Mouse (Mus musculus) activated CD4-positive, CD25-positive, alpha-beta regulatory T cell, adult 4 months (primary cell): ENCODE measurements around the gene Adcy6. TPM values are rescaled to one million over a fixed set of nuclear protein-coding genes. Genes with fewer than 3 reads are reported as not detected.

Experiments used
- ATAC-seq: one replicate; pipeline ENCODE4 v1.8.0; 2017
- polyA plus RNA-seq, 2 experiments: library from polyadenylated mRNA; unstranded; fragments of 100-300 nt; shearing (Covaris generic); gene quantifications; one replicate each; pipeline ENCODE4 v1.2.1; 2017

Gene Adcy6
- polyA plus RNA-seq, 2 experiments from 2014 or later, result 0.36 to 0.56 TPM

- no peak for ATAC-seq
These were observed 54.0 kb downstream of the Adcy6 start for GRCm38 (mm10) chr15:98555881-98556280.

GRCm38 (mm10) chr15:98552758-98553157 is 57.1 kb downstream of the Adcy6 start:
- ATAC-seq, result no peak

GRCm38 (mm10) chr15:98546843-98547242 is 63.0 kb downstream of the Adcy6 start:
- ATAC-seq, result no peak

GRCm38 (mm10) chr15:98545151-98545550 is 64.7 kb downstream of the Adcy6 start:
- no peak for ATAC-seq

- no peak for ATAC-seq
These were observed 66.5 kb downstream of the Adcy6 start for GRCm38 (mm10) chr15:98543341-98543740.

GRCm38 (mm10) chr15:98541064-98541463 is 68.8 kb downstream of the Adcy6 start:
- no peak for ATAC-seq

Other genes starting within 250 kb of the Adcy6 start
- not detected for gene Olfr283, start 229.1 kb downstream of the Adcy6 start, polyA plus RNA-seq
- gene Olfr282, start 178.9 kb downstream of the Adcy6 start, polyA plus RNA-seq, result not detected
- not detected for gene Olfr281, start 157.5 kb downstream of the Adcy6 start, polyA plus RNA-seq
- gene OR5BS1P, start 140.2 kb downstream of the Adcy6 start, polyA plus RNA-seq, result under 1 TPM in 1 of 2 experiments, not detected in 1; 0.07 TPM
- gene Lalba, start 127.4 kb downstream of the Adcy6 start, polyA plus RNA-seq, result not detected
- gene Olfr279, start 117.7 kb downstream of the Adcy6 start, polyA plus RNA-seq, result not detected
- gene Kansl2, start 75.8 kb downstream of the Adcy6 start, polyA plus RNA-seq, result 10 to 100 TPM; 29.0 to 35.9 TPM
- gene Ccnt1, start 39.2 kb downstream of the Adcy6 start, polyA plus RNA-seq, result 10 to 100 TPM; 71.1 to 73.1 TPM
- gene 4930415O20Rik, start 39.1 kb downstream of the Adcy6 start, polyA plus RNA-seq, result not detected
- under 1 TPM in 1 of 2 experiments, not detected in 1; 0.19 TPM for gene Cacnb3, start 20.8 kb upstream of the Adcy6 start, polyA plus RNA-seq
- gene Ddx23, start 52.8 kb upstream of the Adcy6 start, polyA plus RNA-seq, result 10 to 100 TPM; 22.8 to 27.3 TPM
- 1 to 10 TPM in 1 of 2 experiments, under 1 TPM in 1; 0.50 to 1.5 TPM for gene Rnd1, start 67.4 kb upstream of the Adcy6 start, polyA plus RNA-seq
- under 1 TPM in 1 of 2 experiments, not detected in 1; 0.62 TPM for gene Ccdc65, start 98.1 kb upstream of the Adcy6 start, polyA plus RNA-seq
- gene Fkbp11, start 118.1 kb upstream of the Adcy6 start, polyA plus RNA-seq, result 1 to 10 TPM; 1.3 to 1.7 TPM
- 10 to 100 TPM; 29.9 to 46.7 TPM for gene Arf3, start 153.1 kb upstream of the Adcy6 start, polyA plus RNA-seq
- gene Wnt10b, start 168.1 kb upstream of the Adcy6 start, polyA plus RNA-seq, result under 1 TPM in 1 of 2 experiments, not detected in 1; 0.22 TPM
- not detected for gene Wnt1, start 179.8 kb upstream of the Adcy6 start, polyA plus RNA-seq
- not detected for gene Ddn, start 199.4 kb upstream of the Adcy6 start, polyA plus RNA-seq
- gene Prkag1, start 221.4 kb upstream of the Adcy6 start, polyA plus RNA-seq, result 100 to 1,000 TPM in 1 of 2 experiments, 10 to 100 TPM in 1; 98.2 to 133 TPM